Mouse (Mus musculus): ENCODE measurements around the gene Arvcf. TPM values are rescaled to one million over a fixed set of nuclear protein-coding genes. Genes with fewer than 3 reads are reported as not detected.

The Arvcf gene
- polyA plus RNA-seq, 1 experiment: 17.1 TPM

DNA sequence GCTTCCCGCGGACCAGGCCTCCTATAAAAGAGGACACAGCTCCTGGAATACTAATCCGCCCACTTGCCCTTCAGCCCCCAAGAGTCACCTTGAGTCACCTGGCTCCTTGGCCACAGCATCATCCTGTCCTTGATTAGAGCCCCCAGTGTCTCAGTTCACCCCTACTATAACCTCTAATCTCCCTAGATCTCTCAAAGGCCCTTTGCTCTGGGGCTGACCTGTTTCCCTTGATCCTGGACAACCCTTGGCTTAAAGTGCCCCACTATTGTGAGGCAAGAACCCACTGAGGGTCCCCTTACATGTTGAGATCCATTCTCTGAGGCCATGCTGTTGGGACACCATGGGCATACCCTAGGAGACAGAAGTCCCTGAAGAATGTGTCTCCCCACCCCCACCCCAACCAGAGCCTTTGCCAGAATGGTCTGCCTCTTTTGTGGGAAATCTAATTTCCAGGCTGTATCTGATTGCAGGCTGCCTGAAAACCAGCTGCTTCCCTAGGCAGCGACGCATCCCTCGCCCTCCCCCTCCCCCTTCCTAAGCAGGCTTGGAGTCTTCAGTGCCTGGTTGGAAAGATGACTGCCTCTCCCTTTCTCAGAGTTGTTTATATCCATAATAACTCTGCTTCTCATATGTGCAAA, 33.8 kb downstream of the Arvcf start:
- TF ChIP-seq POLR2A (IDR thresholded peaks at IDR 0.05; ENCODE audit: low read depth, low read length): no peak
- no peak for TF ChIP-seq CTCF (IDR thresholded peaks at IDR 0.05; ENCODE audit: extremely low read depth, insufficient read length, insufficient replicate concordance, low read depth, low read length)
- no peaks in the 10 kb centered on the region for H3K36me3 ChIP-seq (ENCODE audit: control insufficient read depth, insufficient read depth, low read length)
- H3K4me1 ChIP-seq (ENCODE audit: control insufficient read depth, insufficient read depth, insufficient read length, low read length): peaks cover 6% of the 10 kb centered on the region; the same call in 1 of the 2 replicates
- H3K27ac ChIP-seq (ENCODE audit: insufficient read depth, low read depth, low read length): no peak overlapping the region
- H3K27me3 ChIP-seq (ENCODE audit: control insufficient read depth, insufficient read depth, low read length): no peaks in the 10 kb centered on the region
- H3K4me3 ChIP-seq (ENCODE audit: low read depth, low read length): no peak overlapping the region
- WGBS: 85% methylated on average over 6 of the region's 6 CpGs

DNA sequence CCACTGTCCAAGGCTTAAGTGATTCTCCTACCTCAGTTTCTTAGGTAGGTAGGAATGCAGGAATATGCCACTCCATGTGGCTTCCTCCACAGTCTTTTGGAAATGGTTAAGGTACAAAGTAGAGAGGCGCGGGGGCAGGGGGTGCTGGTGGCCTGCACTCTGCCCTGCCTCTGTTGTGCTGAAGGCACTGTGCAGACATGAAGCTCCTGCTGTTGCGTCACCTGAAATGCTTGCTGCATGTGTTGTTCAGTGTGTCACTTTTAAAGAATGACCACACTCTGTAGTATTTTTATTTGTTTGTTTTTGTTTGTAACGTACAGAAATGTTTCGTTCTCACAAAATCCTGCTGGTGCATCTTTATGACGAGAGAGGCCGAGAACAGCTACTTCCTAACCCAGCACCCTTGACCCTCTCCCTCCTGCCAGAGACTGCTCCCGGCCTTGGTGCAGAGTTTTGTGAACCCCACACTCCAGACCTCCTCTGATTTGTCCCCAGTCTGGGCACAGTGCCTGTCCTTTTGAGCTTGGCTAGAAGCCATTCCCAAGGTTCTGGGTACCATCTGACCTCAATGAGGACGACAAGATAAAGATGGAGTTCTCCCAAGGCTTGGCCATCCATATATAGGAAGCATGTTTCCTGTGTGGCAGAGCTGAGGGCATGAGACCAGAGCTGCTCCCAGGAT, 35.2 kb downstream of the Arvcf start:
- Histone ChIP-seq H3K36me3 (ENCODE audit: control insufficient read depth, insufficient read depth, low read length) (no peaks in the 10 kb centered on the region), H3K4me3 (ENCODE audit: low read depth, low read length) (no peak overlapping the region), H3K4me1 (ENCODE audit: control insufficient read depth, insufficient read depth, insufficient read length, low read length) (peaks cover 3% of the 10 kb centered on the region; the same call in 1 of the 2 replicates), H3K27me3 (ENCODE audit: control insufficient read depth, insufficient read depth, low read length) (no peaks in the 10 kb centered on the region), H3K27ac (ENCODE audit: insufficient read depth, low read depth, low read length) (peak overlapping the region; percentile 63; the same call in 1 of the 2 replicates)
- WGBS: 77% methylated on average over 9 of the region's 9 CpGs
- TF ChIP-seq CTCF (IDR thresholded peaks at IDR 0.05; ENCODE audit: extremely low read depth, insufficient read length, insufficient replicate concordance, low read depth, low read length) (no peak), POLR2A (IDR thresholded peaks at IDR 0.05; ENCODE audit: low read depth, low read length) (no peak)

DNA sequence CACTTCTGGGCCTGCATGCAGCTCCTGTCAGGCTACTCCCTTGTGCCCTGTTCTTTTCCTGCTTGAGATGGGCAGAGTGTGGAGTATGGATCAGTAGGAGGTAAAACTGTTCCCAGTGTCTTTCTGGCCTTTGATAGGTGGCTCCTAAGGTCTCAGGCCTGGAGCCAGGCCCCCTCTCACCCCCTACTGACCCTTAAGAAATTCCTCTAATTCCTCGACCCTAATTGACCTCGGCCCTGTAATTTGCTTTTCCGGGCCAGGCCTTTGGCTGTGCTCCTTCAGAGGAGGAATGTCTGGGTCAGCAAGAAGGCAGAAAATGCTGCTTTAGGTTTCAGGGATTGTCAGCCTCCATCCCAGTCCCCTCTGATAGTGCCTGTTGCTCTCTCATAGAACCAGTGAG, 35.8 kb downstream of the Arvcf start:
- TF ChIP-seq POLR2A (IDR thresholded peaks at IDR 0.05; ENCODE audit: low read depth, low read length): no peak
- WGBS: 75% methylated on average over 3 of the region's 3 CpGs

DNA sequence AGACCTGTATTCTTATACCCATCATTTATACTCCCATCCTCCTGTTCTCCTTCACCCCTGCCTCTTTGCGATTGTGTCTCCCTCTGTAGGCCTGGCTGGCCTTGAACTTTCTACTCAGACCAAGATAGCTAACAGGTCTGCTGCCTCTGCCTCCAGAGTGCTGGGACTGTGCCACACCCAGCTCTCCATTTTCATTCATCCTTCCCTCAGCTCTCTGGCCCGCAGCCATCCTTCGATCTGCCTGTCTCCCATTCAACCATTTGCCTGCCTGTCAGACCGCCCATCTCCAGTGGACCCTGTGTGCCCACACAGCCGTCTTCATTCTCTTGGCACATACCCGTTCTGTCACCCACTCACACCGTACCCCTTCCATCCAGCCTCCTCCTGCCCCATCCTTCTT, 36.2 kb downstream of the Arvcf start:
- TF ChIP-seq POLR2A (IDR thresholded peaks at IDR 0.05; ENCODE audit: low read depth, low read length): no peak
- no peak for TF ChIP-seq CTCF (IDR thresholded peaks at IDR 0.05; ENCODE audit: extremely low read depth, insufficient read length, insufficient replicate concordance, low read depth, low read length)
- 68% methylated on average over 7 of the region's 7 CpGs for WGBS
- Histone ChIP-seq H3K27me3 (ENCODE audit: control insufficient read depth, insufficient read depth, low read length) (no peaks in the 10 kb centered on the region), H3K4me3 (ENCODE audit: low read depth, low read length) (no peak overlapping the region), H3K36me3 (ENCODE audit: control insufficient read depth, insufficient read depth, low read length) (no peaks in the 10 kb centered on the region), H3K4me1 (ENCODE audit: control insufficient read depth, insufficient read depth, insufficient read length, low read length) (peaks cover 7% of the 10 kb centered on the region; the same call in 1 of the 2 replicates), H3K27ac (ENCODE audit: insufficient read depth, low read depth, low read length) (peak overlapping the region; percentile 15; the same call in 1 of the 2 replicates)

More for the DNA sequence above, 35.8 kb downstream of the Arvcf start:
- H3K27ac ChIP-seq (ENCODE audit: insufficient read depth, low read depth, low read length): peak overlapping the region; percentile 63
- H3K27me3 ChIP-seq (ENCODE audit: control insufficient read depth, insufficient read depth, low read length): no peaks in the 10 kb centered on the region
- no peak overlapping the region for H3K4me3 ChIP-seq (ENCODE audit: low read depth, low read length)
- peaks cover 7% of the 10 kb centered on the region; the same call in 1 of the 2 replicates for H3K4me1 ChIP-seq (ENCODE audit: control insufficient read depth, insufficient read depth, insufficient read length, low read length)
- no peaks in the 10 kb centered on the region for H3K36me3 ChIP-seq (ENCODE audit: control insufficient read depth, insufficient read depth, low read length)

DNA sequence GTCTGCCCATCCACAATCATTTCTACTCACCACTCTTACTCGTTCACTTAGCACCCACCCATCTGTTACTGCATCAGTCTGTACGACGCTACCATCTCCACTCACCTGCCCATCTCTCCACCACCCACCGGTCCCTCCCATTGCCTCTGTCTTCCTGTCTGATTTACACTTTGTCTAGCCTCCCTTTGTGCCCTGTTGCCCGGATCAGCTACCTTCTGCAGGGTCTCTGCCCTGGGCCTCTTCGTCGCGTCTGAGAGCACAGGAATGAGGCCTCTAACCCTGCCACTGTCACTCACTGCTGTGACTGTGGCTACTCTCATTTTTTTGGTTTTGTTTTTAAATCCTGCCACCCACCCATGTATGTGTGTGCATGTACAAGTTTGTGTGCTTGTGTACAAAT, 36.7 kb downstream of the Arvcf start:
- Histone ChIP-seq H3K4me1 (ENCODE audit: control insufficient read depth, insufficient read depth, insufficient read length, low read length) (peaks cover 7% of the 10 kb centered on the region; the same call in 1 of the 2 replicates), H3K36me3 (ENCODE audit: control insufficient read depth, insufficient read depth, low read length) (no peaks in the 10 kb centered on the region), H3K4me3 (ENCODE audit: low read depth, low read length) (no peak overlapping the region), H3K27ac (ENCODE audit: insufficient read depth, low read depth, low read length) (no peak overlapping the region), H3K27me3 (ENCODE audit: control insufficient read depth, insufficient read depth, low read length) (no peaks in the 10 kb centered on the region)
- WGBS: 92% methylated on average over 8 of the region's 8 CpGs
- TF ChIP-seq CTCF (IDR thresholded peaks at IDR 0.05; ENCODE audit: extremely low read depth, insufficient read length, insufficient replicate concordance, low read depth, low read length) (no peak), POLR2A (IDR thresholded peaks at IDR 0.05; ENCODE audit: low read depth, low read length) (no peak)

DNA sequence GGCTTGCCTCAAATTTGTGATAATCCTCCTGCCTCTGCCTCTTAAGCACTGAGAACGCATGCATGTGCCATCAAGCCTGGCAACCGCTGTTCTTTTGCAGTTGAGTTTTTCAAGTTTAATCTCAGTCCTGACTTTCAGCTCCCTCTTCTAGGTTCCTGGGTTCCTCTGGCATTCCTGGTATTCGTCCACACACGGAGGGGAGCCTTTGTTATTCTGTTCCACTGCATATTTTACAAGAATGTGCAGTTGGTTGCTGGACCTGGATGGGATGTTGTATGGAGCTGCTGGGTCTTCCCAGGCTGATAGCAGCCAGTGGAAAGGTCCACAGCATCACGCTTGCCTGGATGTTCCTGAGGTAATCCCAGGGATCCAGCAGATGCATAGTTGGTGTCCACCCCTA, 37.4 kb downstream of the Arvcf start:
- TF ChIP-seq POLR2A (IDR thresholded peaks at IDR 0.05; ENCODE audit: low read depth, low read length) (no peak), CTCF (IDR thresholded peaks at IDR 0.05; ENCODE audit: extremely low read depth, insufficient read length, insufficient replicate concordance, low read depth, low read length) (no peak)
- no peaks in the 10 kb centered on the region for H3K36me3 ChIP-seq (ENCODE audit: control insufficient read depth, insufficient read depth, low read length)
- no peaks in the 10 kb centered on the region for H3K27me3 ChIP-seq (ENCODE audit: control insufficient read depth, insufficient read depth, low read length)
- WGBS: 83% methylated on average over 5 of the region's 5 CpGs
- no peak overlapping the region for H3K27ac ChIP-seq (ENCODE audit: insufficient read depth, low read depth, low read length)
- H3K4me1 ChIP-seq (ENCODE audit: control insufficient read depth, insufficient read depth, insufficient read length, low read length): peaks cover 7% of the 10 kb centered on the region; the same call in 1 of the 2 replicates
- H3K4me3 ChIP-seq (ENCODE audit: low read depth, low read length): no peak overlapping the region

DNA sequence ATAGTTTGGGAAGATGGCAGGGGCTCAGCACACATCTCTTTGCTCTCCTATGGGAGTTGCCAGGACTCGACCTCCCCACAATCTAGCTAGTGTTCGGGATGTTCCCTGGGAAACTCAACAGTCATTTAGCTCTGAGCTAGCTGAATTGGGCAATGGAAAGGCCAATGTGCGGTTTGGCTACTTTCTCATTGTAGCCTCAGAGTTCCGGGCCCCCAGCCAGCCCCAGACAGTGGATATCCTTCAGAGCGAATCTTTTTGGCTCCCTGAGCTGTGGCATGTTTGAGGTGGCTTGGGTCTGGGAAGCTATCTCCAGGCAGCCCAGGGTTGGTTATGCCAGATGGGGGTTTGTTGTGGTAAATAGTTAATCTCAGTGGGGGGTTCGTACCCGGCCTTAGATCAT, 38.5 kb downstream of the Arvcf start:
- no peak overlapping the region for H3K4me3 ChIP-seq (ENCODE audit: low read depth, low read length)
- H3K27me3 ChIP-seq (ENCODE audit: control insufficient read depth, insufficient read depth, low read length): no peaks in the 10 kb centered on the region
- WGBS: 75% methylated on average over 7 of the region's 7 CpGs
- H3K36me3 ChIP-seq (ENCODE audit: control insufficient read depth, insufficient read depth, low read length): no peaks in the 10 kb centered on the region
- TF ChIP-seq CTCF (IDR thresholded peaks at IDR 0.05; ENCODE audit: extremely low read depth, insufficient read length, insufficient replicate concordance, low read depth, low read length): no peak
- no peak for TF ChIP-seq POLR2A (IDR thresholded peaks at IDR 0.05; ENCODE audit: low read depth, low read length)
- peaks cover 10% of the 10 kb centered on the region; the same call in 1 of the 2 replicates for H3K4me1 ChIP-seq (ENCODE audit: control insufficient read depth, insufficient read depth, insufficient read length, low read length)
- peak overlapping the region; percentile 21 for H3K27ac ChIP-seq (ENCODE audit: insufficient read depth, low read depth, low read length)

Data from small intestine, adult 2 months (tissue).